Mouse (Mus musculus): ENCODE data around the gene Chst3. TPM values are rescaled to one million over a fixed set of nuclear protein-coding genes. Genes with fewer than 3 reads are reported as not detected.
A peak's percentile ranks its signal among the peaks of the same experiment; 100 is the strongest.
"Not testable (repeated sequence)": the region's sequence is repeated elsewhere in the genome, so short reads cannot be mapped to it uniquely, and the experiment has no call there.

Chst3 gene
- polyA plus RNA-seq, 1 experiment: 0.43 TPM

- Histone ChIP-seq H3K9ac (ENCODE audit: low read depth, poor library complexity, severe bottlenecking) (no peak overlapping the region), H3K36me3 (ENCODE audit: control insufficient read depth, insufficient read depth, low read length, poor library complexity, severe bottlenecking) (no peaks in the 10 kb centered on the region), H3K4me1 (ENCODE audit: control insufficient read depth, insufficient read depth, low read length) (no peaks in the 10 kb centered on the region), H3K27ac (ENCODE audit: insufficient read depth, low read length) (peak overlapping the region; percentile 77; the same call in 1 of the 2 replicates), H3K27me3 (ENCODE audit: control insufficient read depth, insufficient read depth, low read length, poor library complexity, severe bottlenecking) (no peaks in the 10 kb centered on the region), H3K9me3 (replicated peaks; ENCODE audit: control insufficient read depth, insufficient read depth, low read length, poor library complexity, severe bottlenecking) (no peaks in the 10 kb centered on the region), H3K4me3 (ENCODE audit: low read depth, low read length) (no peak overlapping the region)
- TF ChIP-seq POLR2A (IDR thresholded peaks at IDR 0.05; ENCODE audit: insufficient read depth, low read length): no peak
- TF ChIP-seq CTCF (IDR thresholded peaks at IDR 0.05; ENCODE audit: low read depth, low read length): peak; percentile 92
Observed at GRCm38 (mm10) chr10:60148087-60148486, 71.0 kb downstream of the Chst3 start.

GRCm38 (mm10) chr10:60147510-60148047 is 71.5 kb downstream of the Chst3 start:
- peak overlapping the region; percentile 77; the same call in 1 of the 2 replicates for H3K27ac ChIP-seq (ENCODE audit: insufficient read depth, low read length)
- H3K4me1 ChIP-seq (ENCODE audit: control insufficient read depth, insufficient read depth, low read length); H3K27me3 ChIP-seq (ENCODE audit: control insufficient read depth, insufficient read depth, low read length, poor library complexity, severe bottlenecking); H3K36me3 ChIP-seq (ENCODE audit: control insufficient read depth, insufficient read depth, low read length, poor library complexity, severe bottlenecking); H3K4me3 ChIP-seq (ENCODE audit: low read depth, low read length); H3K9me3 ChIP-seq (replicated peaks; ENCODE audit: control insufficient read depth, insufficient read depth, low read length, poor library complexity, severe bottlenecking); H3K9ac ChIP-seq (ENCODE audit: low read depth, poor library complexity, severe bottlenecking): not testable (repeated sequence)
- 0 out of 2 replicates have a peak, but pooled peaks have one; percentile 5 for TF ChIP-seq EP300 (IDR thresholded peaks at IDR 0.05; ENCODE audit: insufficient read depth, low read depth, low read length)

- peaks cover 7% of the 10 kb centered on the region for H3K4me1 ChIP-seq (ENCODE audit: control insufficient read depth, insufficient read depth, low read length)
- H3K4me3 ChIP-seq (ENCODE audit: low read depth, low read length): no peak overlapping the region
- H3K36me3 ChIP-seq (ENCODE audit: control insufficient read depth, insufficient read depth, low read length, poor library complexity, severe bottlenecking): no peaks in the 10 kb centered on the region
- no peaks in the 10 kb centered on the region for H3K27me3 ChIP-seq (ENCODE audit: control insufficient read depth, insufficient read depth, low read length, poor library complexity, severe bottlenecking)
- peak overlapping the region; percentile 24; the same call in 1 of the 2 replicates for H3K27ac ChIP-seq (ENCODE audit: insufficient read depth, low read length)
- H3K9me3 ChIP-seq (replicated peaks; ENCODE audit: control insufficient read depth, insufficient read depth, low read length, poor library complexity, severe bottlenecking): no peaks in the 10 kb centered on the region
- TF ChIP-seq CTCF (IDR thresholded peaks at IDR 0.05; ENCODE audit: low read depth, low read length) (no peak), POLR2A (IDR thresholded peaks at IDR 0.05; ENCODE audit: insufficient read depth, low read length) (no peak), EP300 (IDR thresholded peaks at IDR 0.05; ENCODE audit: insufficient read depth, low read depth, low read length) (peak; percentile 91)
- H3K9ac ChIP-seq (ENCODE audit: low read depth, poor library complexity, severe bottlenecking): no peak overlapping the region
Observed at GRCm38 (mm10) chr10:60141656-60142160, 77.4 kb downstream of the Chst3 start.

GRCm38 (mm10) chr10:60140751-60141150 is 78.3 kb downstream of the Chst3 start:
- TF ChIP-seq CTCF (IDR thresholded peaks at IDR 0.05; ENCODE audit: low read depth, low read length): no peak
- no peak for TF ChIP-seq EP300 (IDR thresholded peaks at IDR 0.05; ENCODE audit: insufficient read depth, low read depth, low read length)
- no peak for TF ChIP-seq POLR2A (IDR thresholded peaks at IDR 0.05; ENCODE audit: insufficient read depth, low read length)
- H3K27ac ChIP-seq (ENCODE audit: insufficient read depth, low read length): no peak overlapping the region

GRCm38 (mm10) chr10:60138680-60139079 is 80.4 kb downstream of the Chst3 start:
- H3K4me1 ChIP-seq (ENCODE audit: control insufficient read depth, insufficient read depth, low read length): peaks cover 15% of the 10 kb centered on the region
- TF ChIP-seq CTCF (IDR thresholded peaks at IDR 0.05; ENCODE audit: low read depth, low read length): no peak
- no peak for TF ChIP-seq EP300 (IDR thresholded peaks at IDR 0.05; ENCODE audit: insufficient read depth, low read depth, low read length)
- no peak for TF ChIP-seq POLR2A (IDR thresholded peaks at IDR 0.05; ENCODE audit: insufficient read depth, low read length)
- H3K4me3 ChIP-seq (ENCODE audit: low read depth, low read length): no peak overlapping the region

More at GRCm38 (mm10) chr10:60140751-60141150, 78.3 kb downstream of the Chst3 start:
- no peaks in the 10 kb centered on the region for H3K27me3 ChIP-seq (ENCODE audit: control insufficient read depth, insufficient read depth, low read length, poor library complexity, severe bottlenecking)
- H3K9ac ChIP-seq (ENCODE audit: low read depth, poor library complexity, severe bottlenecking): no peak overlapping the region
- no peak overlapping the region for H3K4me3 ChIP-seq (ENCODE audit: low read depth, low read length)
- H3K36me3 ChIP-seq (ENCODE audit: control insufficient read depth, insufficient read depth, low read length, poor library complexity, severe bottlenecking): no peaks in the 10 kb centered on the region
- peaks cover 10% of the 10 kb centered on the region for H3K4me1 ChIP-seq (ENCODE audit: control insufficient read depth, insufficient read depth, low read length)
- H3K9me3 ChIP-seq (replicated peaks; ENCODE audit: control insufficient read depth, insufficient read depth, low read length, poor library complexity, severe bottlenecking): no peaks in the 10 kb centered on the region

GRCm38 (mm10) chr10:60136935-60137334 is 82.1 kb downstream of the Chst3 start:
- Histone ChIP-seq H3K36me3 (ENCODE audit: control insufficient read depth, insufficient read depth, low read length, poor library complexity, severe bottlenecking) (no peaks in the 10 kb centered on the region), H3K9me3 (replicated peaks; ENCODE audit: control insufficient read depth, insufficient read depth, low read length, poor library complexity, severe bottlenecking) (no peaks in the 10 kb centered on the region), H3K4me1 (ENCODE audit: control insufficient read depth, insufficient read depth, low read length) (peaks cover 18% of the 10 kb centered on the region), H3K4me3 (ENCODE audit: low read depth, low read length) (no peak overlapping the region), H3K9ac (ENCODE audit: low read depth, poor library complexity, severe bottlenecking) (no peak overlapping the region), H3K27me3 (ENCODE audit: control insufficient read depth, insufficient read depth, low read length, poor library complexity, severe bottlenecking) (no peaks in the 10 kb centered on the region), H3K27ac (ENCODE audit: insufficient read depth, low read length) (no peak overlapping the region; the same call in 1 of the 2 replicates)
- no peak for TF ChIP-seq POLR2A (IDR thresholded peaks at IDR 0.05; ENCODE audit: insufficient read depth, low read length)
- TF ChIP-seq EP300 (IDR thresholded peaks at IDR 0.05; ENCODE audit: insufficient read depth, low read depth, low read length): 0 out of 2 replicates have a peak, but pooled peaks have one; percentile 19
- TF ChIP-seq CTCF (IDR thresholded peaks at IDR 0.05; ENCODE audit: low read depth, low read length): no peak

More at GRCm38 (mm10) chr10:60138680-60139079, 80.4 kb downstream of the Chst3 start:
- Histone ChIP-seq H3K9me3 (replicated peaks; ENCODE audit: control insufficient read depth, insufficient read depth, low read length, poor library complexity, severe bottlenecking) (no peaks in the 10 kb centered on the region), H3K27me3 (ENCODE audit: control insufficient read depth, insufficient read depth, low read length, poor library complexity, severe bottlenecking) (no peaks in the 10 kb centered on the region), H3K27ac (ENCODE audit: insufficient read depth, low read length) (no peak overlapping the region), H3K36me3 (ENCODE audit: control insufficient read depth, insufficient read depth, low read length, poor library complexity, severe bottlenecking) (no peaks in the 10 kb centered on the region), H3K9ac (ENCODE audit: low read depth, poor library complexity, severe bottlenecking) (no peak overlapping the region)
